Mouse (Mus musculus) embryonic facial prominence, embryonic 12.5 days (tissue): ENCODE data around the gene Rab36. TPM values are rescaled to one million over a fixed set of nuclear protein-coding genes. Genes with fewer than 3 reads are reported as not detected.
A peak's percentile ranks its signal among the peaks of the same experiment; 100 is the strongest.

Experiments used
- ATAC-seq: fragments of 200-750 bp; cut with Nextera tagmentation; 2 replicates; pipeline ENCODE4 v1.8.0; 2017; ENCODE audit not compliant: insufficient number of reproducible peaks, insufficient read depth, low FRiP score, low TSS enrichment
- H3K27ac ChIP-seq: fragments of 300-500 bp; sonication (generic); 2 replicates; pipeline ENCODE4 v1.5.1; 2016; ENCODE audit warnings: mild to moderate bottlenecking
- H3K27me3 ChIP-seq: fragments of 300-500 bp; sonication (generic); 2 replicates; pipeline ENCODE4 v1.6.1; 2016; ENCODE audit warnings: mild to moderate bottlenecking, moderate library complexity
- H3K36me3 ChIP-seq: fragments of 300-500 bp; sonication (generic); 2 replicates; pipeline ENCODE4 v1.6.1; 2016; ENCODE audit warnings: mild to moderate bottlenecking
- H3K4me1 ChIP-seq: fragments of 300-500 bp; sonication (generic); 2 replicates; pipeline ENCODE4 v1.6.1; 2016
- H3K4me2 ChIP-seq: fragments of 300-500 bp; sonication (generic); replicated peaks from 2 replicates; pipeline ENCODE4 v1.6.1; 2016; ENCODE audit warnings: mild to moderate bottlenecking, moderate library complexity
- H3K4me3 ChIP-seq: fragments of 300-500 bp; sonication (generic); 2 replicates; pipeline ENCODE4 v1.5.1; 2016; ENCODE audit warnings: mild to moderate bottlenecking
- H3K9ac ChIP-seq: fragments of 300-500 bp; sonication (generic); 2 replicates; pipeline ENCODE4 v1.6.1; 2016; ENCODE audit warnings: mild to moderate bottlenecking, moderate library complexity
- H3K9me3 ChIP-seq: fragments of 300-500 bp; sonication (generic); 2 replicates; pipeline ENCODE4 v1.6.1; 2016; ENCODE audit warnings: mild to moderate bottlenecking, moderate library complexity
- WGBS: fragments of 180-500 bp; shearing (Covaris S2); methylation state at CpG from one replicate; pipeline ENCODE4 v1.1.7; 2016; 5-methylcytosine and 5-hydroxymethylcytosine counted together
- polyA plus RNA-seq: library from polyadenylated mRNA; unstranded; fragments of >200 nt; fragmentation: Nextera tagmentation; extraction: Ambion mirVana; gene quantifications from 2 replicates; pipeline ENCODE4 v1.2.1, GENCODE M21; 2016

Gene Rab36
- polyA plus RNA-seq, 1 experiment from 2014 or later = 15.3 TPM

- no peak overlapping the region for H3K9ac ChIP-seq
- H3K4me2 ChIP-seq = no peak overlapping the region
- H3K27ac ChIP-seq = no peak overlapping the region
- no peak overlapping the region for H3K4me3 ChIP-seq
- H3K9me3 ChIP-seq = no peaks in the 10 kb centered on the region
- H3K27me3 ChIP-seq = no peaks in the 10 kb centered on the region
- no peaks in the 10 kb centered on the region; the same call in 1 of the 2 replicates for H3K36me3 ChIP-seq
- WGBS = 78% methylated on average over 14 of the region's 14 CpGs
- peaks cover 12% of the 10 kb centered on the region for H3K4me1 ChIP-seq
- ATAC-seq = no peak
These were observed 41.6 kb downstream of the Rab36 start for GRCm38 (mm10) chr10:75078174-75079128.

- WGBS = 82% methylated on average over 1 of the region's 1 CpGs
- Histone ChIP-seq H3K4me1 (no peaks in the 10 kb centered on the region), H3K27me3 (no peaks in the 10 kb centered on the region), H3K9ac (no peak overlapping the region), H3K9me3 (no peaks in the 10 kb centered on the region), H3K4me3 (no peak overlapping the region), H3K36me3 (no peaks in the 10 kb centered on the region), H3K4me2 (no peak overlapping the region), H3K27ac (no peak overlapping the region)
- ATAC-seq = no peak
These were observed 48.5 kb downstream of the Rab36 start for GRCm38 (mm10) chr10:75085330-75085729.

- H3K9ac ChIP-seq = no peak overlapping the region
- 90% methylated on average over 4 of the region's 4 CpGs for WGBS
- ATAC-seq = no peak
These were observed 51.6 kb downstream of the Rab36 start for GRCm38 (mm10) chr10:75088471-75088870.

GRCm38 (mm10) chr10:75091478-75092152 is 54.8 kb downstream of the Rab36 start:
- Histone ChIP-seq H3K27me3 (no peaks in the 10 kb centered on the region), H3K4me2 (no peak overlapping the region), H3K36me3 (no peaks in the 10 kb centered on the region), H3K9me3 (no peaks in the 10 kb centered on the region), H3K4me3 (no peak overlapping the region), H3K4me1 (peaks cover 14% of the 10 kb centered on the region; the same call in 1 of the 2 replicates), H3K27ac (no peak overlapping the region), H3K9ac (no peak overlapping the region)
- WGBS = 83% methylated on average over 10 of the region's 10 CpGs
- no peak for ATAC-seq

More at GRCm38 (mm10) chr10:75088471-75088870, 51.6 kb downstream of the Rab36 start:
- Histone ChIP-seq H3K27me3 (no peaks in the 10 kb centered on the region), H3K36me3 (no peaks in the 10 kb centered on the region), H3K27ac (no peak overlapping the region), H3K9me3 (no peaks in the 10 kb centered on the region), H3K4me1 (peaks cover 6% of the 10 kb centered on the region; the same call in 1 of the 2 replicates), H3K4me3 (no peak overlapping the region), H3K4me2 (no peak overlapping the region)

- H3K27ac ChIP-seq = no peak overlapping the region
- ATAC-seq = no peak
- 50% methylated on average over 22 of the region's 22 CpGs for WGBS
- no peaks in the 10 kb centered on the region for H3K9me3 ChIP-seq
- no peak overlapping the region for H3K9ac ChIP-seq
- H3K4me1 ChIP-seq = peaks cover 28% of the 10 kb centered on the region
- H3K36me3 ChIP-seq = no peaks in the 10 kb centered on the region
- no peak overlapping the region for H3K4me2 ChIP-seq
- H3K27me3 ChIP-seq = no peaks in the 10 kb centered on the region
- no peak overlapping the region for H3K4me3 ChIP-seq
These were observed 56.6 kb downstream of the Rab36 start for GRCm38 (mm10) chr10:75093252-75093987.

- no peak overlapping the region for H3K9ac ChIP-seq
- no peaks in the 10 kb centered on the region for H3K36me3 ChIP-seq
- H3K27me3 ChIP-seq = no peaks in the 10 kb centered on the region
- no peak overlapping the region for H3K4me2 ChIP-seq
- no peaks in the 10 kb centered on the region for H3K9me3 ChIP-seq
- no peak for ATAC-seq
- H3K4me1 ChIP-seq = peaks cover 36% of the 10 kb centered on the region
- no peak overlapping the region for H3K27ac ChIP-seq
- H3K4me3 ChIP-seq = no peak overlapping the region
- WGBS = 83% methylated on average over 1 of the region's 1 CpGs
These were observed 57.5 kb downstream of the Rab36 start for GRCm38 (mm10) chr10:75094338-75094737.

- Histone ChIP-seq H3K9ac (no peak overlapping the region), H3K4me3 (no peak overlapping the region), H3K27me3 (no peaks in the 10 kb centered on the region), H3K27ac (no peak overlapping the region), H3K9me3 (no peaks in the 10 kb centered on the region), H3K4me2 (no peak overlapping the region), H3K4me1 (peaks cover 39% of the 10 kb centered on the region), H3K36me3 (no peaks in the 10 kb centered on the region)
- ATAC-seq = no peak
- 92% methylated on average over 7 of the region's 7 CpGs for WGBS
These were observed 58.4 kb downstream of the Rab36 start for GRCm38 (mm10) chr10:75095216-75095615.

- Histone ChIP-seq H3K4me3 (no peak overlapping the region), H3K4me1 (peaks cover 38% of the 10 kb centered on the region), H3K36me3 (no peaks in the 10 kb centered on the region), H3K27me3 (no peaks in the 10 kb centered on the region), H3K4me2 (no peak overlapping the region), H3K9me3 (no peaks in the 10 kb centered on the region), H3K9ac (no peak overlapping the region), H3K27ac (peak overlapping the region; percentile 30; the same call in 1 of the 2 replicates)
- 31% methylated on average over 10 of the region's 10 CpGs for WGBS
- no peak for ATAC-seq
These were observed 61.8 kb downstream of the Rab36 start for GRCm38 (mm10) chr10:75098446-75099183.

GRCm38 (mm10) chr10:75100298-75100697 is 63.4 kb downstream of the Rab36 start:
- WGBS = 73% methylated on average over 7 of the region's 7 CpGs
- Histone ChIP-seq H3K4me2 (no peak overlapping the region), H3K27ac (no peak overlapping the region), H3K4me3 (no peak overlapping the region), H3K4me1 (peaks cover 51% of the 10 kb centered on the region), H3K9ac (no peak overlapping the region), H3K9me3 (no peaks in the 10 kb centered on the region), H3K36me3 (no peaks in the 10 kb centered on the region), H3K27me3 (no peaks in the 10 kb centered on the region)
- no peak for ATAC-seq

GRCm38 (mm10) chr10:75103502-75103901 is 66.6 kb downstream of the Rab36 start:
- H3K4me3 ChIP-seq = no peak overlapping the region
- H3K36me3 ChIP-seq = no peaks in the 10 kb centered on the region
- H3K27ac ChIP-seq = no peak overlapping the region
- peaks cover 50% of the 10 kb centered on the region for H3K4me1 ChIP-seq
- no peaks in the 10 kb centered on the region for H3K9me3 ChIP-seq
- H3K27me3 ChIP-seq = no peaks in the 10 kb centered on the region
- WGBS = 82% methylated on average over 2 of the region's 2 CpGs
- H3K9ac ChIP-seq = no peak overlapping the region
- H3K4me2 ChIP-seq = no peak overlapping the region
- no peak for ATAC-seq
